Mouse (Mus musculus) frontal cortex, adult 2 months (tissue): ENCODE measurements at regions not wholly inside any gene's neighbourhood (a gene's known extent, or its start where the extent isn't known, plus 50 kb on each side); places are given as distances from the start of the nearest gene placed in this dataset.

Source experiments
- DNase-seq, 2 experiments: peaks; one replicate each; pipeline ENCODE4 v3.0.0; 2022; ENCODE audit warnings: low spot score in 1 of 2; ENCODE audit errors: extremely low spot score in 1 of 2

DNA sequence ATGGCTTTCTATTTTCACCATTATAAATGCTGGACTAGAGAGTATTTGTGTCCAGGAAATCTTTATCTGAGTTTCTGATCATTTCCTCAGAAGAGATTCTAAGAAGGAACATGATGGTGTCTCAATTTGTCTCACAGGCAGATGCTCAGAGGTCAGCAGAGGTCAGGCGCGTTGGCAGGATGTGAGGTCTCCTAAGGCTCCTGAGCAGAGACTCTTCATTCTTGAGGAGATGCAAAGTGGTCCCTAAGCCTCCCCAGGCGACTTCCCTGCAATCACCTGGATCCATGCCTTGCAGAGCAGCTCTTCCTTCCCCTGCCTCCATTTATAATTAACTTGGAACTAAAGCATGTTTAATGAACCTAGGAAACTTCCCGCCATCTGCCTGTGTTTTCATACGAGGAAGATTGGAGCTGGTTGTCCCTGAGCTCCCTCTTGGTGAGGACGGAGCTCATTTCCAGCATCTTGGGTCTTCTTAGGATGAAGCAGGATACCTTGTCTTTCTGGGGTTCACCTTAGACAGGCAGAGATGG is 71.8 kb downstream of the Arf2 start:
- DNase-seq, result no peak

DNA sequence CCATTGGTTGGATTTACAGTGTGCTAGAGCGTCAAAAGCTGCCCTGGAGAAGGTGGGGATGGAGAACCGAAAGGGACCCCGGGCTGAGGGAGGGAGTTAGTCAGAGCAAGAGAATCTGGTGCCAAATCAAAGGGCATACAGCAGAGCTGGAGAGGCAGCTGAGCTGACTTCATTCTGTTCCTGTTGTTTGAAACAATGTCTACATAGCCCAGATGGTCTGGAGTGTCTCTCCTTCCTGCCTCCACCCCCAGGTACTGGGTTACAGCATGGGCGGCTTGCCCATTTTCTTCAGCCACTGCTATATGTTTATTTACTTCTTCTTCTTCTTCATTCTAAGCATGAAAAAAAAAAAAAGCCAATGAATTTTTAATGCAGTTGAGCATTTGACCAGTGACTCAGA is 78.7 kb downstream of the Arf2 start:
- DNase-seq, result peak in 1 of 2 experiments; percentile 42

DNA sequence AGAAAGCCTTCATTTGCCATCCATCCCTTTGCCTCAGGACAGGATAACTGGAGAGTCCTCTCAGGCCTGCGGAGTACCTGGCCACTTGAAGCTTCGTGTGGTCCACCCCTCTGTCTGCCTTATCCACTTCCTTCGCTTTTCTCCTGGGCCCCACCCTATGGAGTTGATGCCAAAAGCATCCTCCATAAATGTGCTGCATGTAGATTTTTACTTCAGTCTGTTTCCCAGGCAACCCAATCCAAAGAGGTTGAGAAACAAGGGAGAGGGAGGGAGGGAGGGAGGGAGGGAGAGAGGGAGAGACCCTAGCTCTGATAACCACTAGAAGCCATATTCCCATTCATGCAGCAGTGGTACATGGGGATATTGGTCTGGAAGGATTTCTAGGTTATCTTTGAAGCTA is 80.7 kb upstream of the Crhr1 start:
- no peak for DNase-seq

GRCm38 (mm10) chr11:104053242-104053641 is 79.4 kb upstream of the Crhr1 start:
- DNase-seq, result no peak

DNA sequence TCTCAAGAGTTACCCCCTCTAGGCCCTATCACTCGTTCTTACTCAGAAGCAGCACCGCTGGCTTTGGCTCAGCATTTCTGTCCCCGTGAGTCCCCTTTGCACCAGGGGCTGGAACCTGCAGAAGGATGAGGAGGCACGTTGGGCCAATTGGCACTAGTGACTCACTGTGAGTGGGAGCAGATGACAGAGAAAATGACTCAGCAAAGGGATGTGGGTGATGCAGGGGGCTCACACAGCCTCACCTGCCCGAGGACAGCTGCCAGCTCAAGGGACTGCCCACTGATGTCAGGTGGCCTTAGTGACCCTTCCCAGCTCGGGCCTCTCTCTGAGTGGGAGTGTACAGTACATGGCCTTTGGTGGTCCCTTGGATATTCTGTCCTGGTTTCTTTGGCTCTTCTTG is 76.7 kb upstream of the Crhr1 start:
- peak; percentile 46 to 68 for DNase-seq

- no peak for DNase-seq
Observed at GRCm38 (mm10) chr11:104057046-104057445, 75.6 kb upstream of the Crhr1 start.

- no peak for DNase-seq
Observed at GRCm38 (mm10) chr11:104058600-104058999, 74.1 kb upstream of the Crhr1 start.

- DNase-seq, result no peak
Observed at GRCm38 (mm10) chr11:104059085-104059484, 73.6 kb upstream of the Crhr1 start.

- DNase-seq, result no peak
Observed at GRCm38 (mm10) chr11:104061361-104061760, 71.3 kb upstream of the Crhr1 start.

- DNase-seq, result no peak
Observed at GRCm38 (mm10) chr11:104065181-104065580, 67.5 kb upstream of the Crhr1 start.

GRCm38 (mm10) chr11:104072591-104073183 is 60.0 kb upstream of the Crhr1 start:
- DNase-seq, result no peak

DNA sequence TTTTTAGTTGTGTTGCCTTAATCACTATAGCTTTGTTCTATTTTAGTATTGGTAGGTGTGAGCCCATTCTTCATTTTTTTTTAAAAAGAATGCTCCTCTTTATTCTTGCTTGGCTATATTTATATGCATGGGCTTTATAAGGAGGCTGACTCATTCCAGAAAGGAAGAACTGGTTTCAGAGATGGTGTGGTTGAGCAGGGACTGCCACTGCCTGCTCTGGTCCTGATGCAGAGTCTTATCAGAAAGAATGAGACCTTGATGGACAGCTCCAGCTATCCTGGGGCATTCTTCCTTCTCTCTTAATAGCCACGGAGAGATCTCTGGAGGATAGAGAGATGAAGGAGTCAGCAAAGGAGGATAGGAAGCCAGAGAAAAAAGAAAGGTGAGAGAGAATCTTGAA is 57.9 kb upstream of the Crhr1 start:
- peak in 1 of 2 experiments; percentile 39 for DNase-seq

DNA sequence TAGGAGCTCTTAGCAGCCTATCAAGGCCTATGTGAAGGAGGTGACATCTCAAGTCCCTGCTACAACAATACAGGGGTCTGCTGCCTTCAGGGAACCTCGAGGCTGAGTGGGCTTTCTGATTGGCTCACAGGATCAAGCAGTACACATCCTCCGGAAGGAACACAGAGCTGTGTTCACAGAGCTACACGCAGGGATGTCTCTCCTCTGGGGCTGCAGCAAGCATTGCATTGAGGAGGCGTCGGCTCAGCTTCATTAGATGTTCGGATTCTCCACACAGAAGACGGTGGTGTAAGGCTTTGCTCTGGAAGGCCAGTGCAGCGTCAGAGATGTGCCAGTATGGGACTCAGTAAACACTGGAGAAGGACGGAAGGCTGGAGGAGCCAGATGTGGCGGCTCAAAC is 57.3 kb upstream of the Crhr1 start:
- no peak for DNase-seq

DNA sequence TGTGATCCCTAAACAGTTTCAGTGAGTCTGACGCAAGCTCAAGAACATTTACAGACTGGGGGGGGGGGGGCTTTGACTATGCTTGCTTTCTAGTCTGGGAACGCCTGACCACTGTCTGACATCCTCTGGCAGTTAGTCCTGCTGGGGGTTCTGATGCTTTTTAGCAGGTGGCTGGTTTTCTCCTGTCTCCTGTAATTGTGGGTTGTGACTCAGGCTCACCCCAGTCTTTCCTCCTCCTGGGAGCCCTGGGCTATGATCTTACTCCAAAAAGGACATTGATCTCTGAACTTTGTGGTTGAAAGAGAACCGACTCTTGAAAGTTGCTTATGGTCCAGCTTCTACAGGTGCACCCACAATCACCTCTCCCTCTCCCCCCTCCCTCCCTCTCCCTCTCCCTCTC is 50.6 kb upstream of the Crhr1 start:
- DNase-seq, result no peak
